Mouse (Mus musculus) layer of hippocampus, postnatal 14 days (tissue): ENCODE results near the gene Ccdc157. TPM values are rescaled to one million over a fixed set of nuclear protein-coding genes. Genes with fewer than 3 reads are reported as not detected.
"Not testable (repeated sequence)": the region's sequence is repeated elsewhere in the genome, so short reads cannot be mapped to it uniquely, and the experiment has no call there.

Experiments
- DNase-seq, 2 experiments: peaks; one replicate each; pipeline ENCODE4 v3.0.0; 2021 to 2022; ENCODE audit warnings: low spot score in 2 of 2, mixed read lengths in 1 of 2
- microRNA-seq, 2 experiments: library from miRNA; unstranded; fragments of <30 nt; microRNA quantifications; one replicate each; pipeline ENCODE4 v1.2.0; 2021
- total RNA-seq, 2 experiments: library from RNA; stranded (reverse); gene quantifications; 2 replicates each; pipeline ENCODE4 v1.2.3; 2021

The Ccdc157 gene
- total RNA-seq, 2 experiments from 2014 or later = 13.0 to 13.1 TPM

DNA sequence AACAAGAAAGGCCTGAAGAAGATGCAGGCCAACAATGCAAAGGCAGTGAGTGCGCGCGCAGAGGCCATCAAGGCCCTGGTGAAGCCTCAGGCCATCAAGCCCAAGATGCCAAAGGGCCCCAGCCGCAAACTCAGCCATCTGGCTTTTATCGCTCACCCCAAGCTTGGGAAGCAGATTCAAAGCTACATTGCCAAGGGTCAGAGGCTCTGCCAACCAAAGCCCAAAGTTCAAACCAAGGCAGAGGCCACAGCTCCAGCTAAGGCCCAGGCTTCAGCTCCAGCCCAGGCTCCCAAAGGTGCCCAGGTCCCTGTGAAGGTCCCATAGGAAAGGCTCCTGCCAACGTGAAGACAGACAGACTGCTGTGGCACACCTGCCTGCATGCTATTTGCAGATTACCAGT is 52.2 kb downstream of the Ccdc157 start:
- not testable (repeated sequence) for DNase-seq

DNA sequence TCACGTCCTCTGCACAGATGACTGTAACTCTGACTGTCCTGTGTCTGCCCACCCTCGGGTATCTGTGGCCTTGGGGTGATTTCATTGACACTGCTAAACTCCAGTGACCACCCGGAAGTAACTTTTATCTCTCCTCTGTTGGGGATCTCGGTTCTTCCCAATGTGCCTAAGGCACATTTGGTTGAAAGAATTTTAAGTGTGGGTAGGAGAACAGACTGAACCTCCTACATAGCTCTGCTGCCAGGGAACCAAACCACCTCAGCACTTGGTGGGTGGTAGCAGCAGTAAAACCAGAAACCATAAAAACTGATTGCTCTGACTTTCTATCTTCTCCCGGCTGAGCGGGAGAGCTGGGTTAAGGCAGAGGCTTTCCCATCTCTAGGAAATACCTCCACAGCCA is 54.6 kb downstream of the Ccdc157 start:
- peak in 1 of 2 experiments; percentile 68 for DNase-seq

DNA sequence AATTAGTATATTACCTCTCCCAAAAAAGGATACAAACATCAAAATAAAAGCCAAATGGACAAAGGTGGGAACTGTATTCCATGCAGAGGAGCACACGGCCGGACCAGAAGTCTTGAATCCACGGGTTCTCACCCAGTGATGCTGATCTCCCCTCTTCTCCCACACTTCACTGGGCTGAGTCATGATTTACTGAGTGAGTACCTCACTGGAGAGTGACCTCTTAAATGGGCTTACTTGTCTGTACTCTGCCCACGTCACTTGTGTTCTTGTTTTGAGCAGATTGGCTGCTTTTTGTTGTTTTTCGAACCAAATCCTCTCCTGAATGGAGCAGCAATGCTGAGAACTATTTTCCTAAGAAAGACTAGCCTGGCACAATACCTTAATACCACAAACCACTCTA is 55.1 kb downstream of the Ccdc157 start:
- DNase-seq = no peak

DNA sequence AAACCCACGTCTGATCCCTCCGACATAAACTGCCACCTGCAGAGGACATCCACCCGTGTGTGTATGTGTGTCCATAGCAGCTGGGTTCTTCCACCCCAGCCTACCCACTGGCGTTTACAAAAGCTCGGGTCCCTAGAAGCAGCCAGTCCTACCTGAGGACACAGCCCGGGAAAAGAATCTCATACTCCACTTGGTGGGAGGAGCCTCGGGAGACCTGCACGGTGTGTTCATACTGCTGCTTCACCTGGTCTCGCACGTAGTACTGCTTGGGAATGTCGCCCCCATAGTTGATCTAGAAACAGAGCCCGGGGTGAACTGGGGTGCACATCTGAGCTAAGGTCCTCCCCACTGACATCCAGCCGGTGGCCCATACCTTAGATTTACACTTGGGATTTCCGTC is 56.6 kb downstream of the Ccdc157 start:
- no peak for DNase-seq

DNA sequence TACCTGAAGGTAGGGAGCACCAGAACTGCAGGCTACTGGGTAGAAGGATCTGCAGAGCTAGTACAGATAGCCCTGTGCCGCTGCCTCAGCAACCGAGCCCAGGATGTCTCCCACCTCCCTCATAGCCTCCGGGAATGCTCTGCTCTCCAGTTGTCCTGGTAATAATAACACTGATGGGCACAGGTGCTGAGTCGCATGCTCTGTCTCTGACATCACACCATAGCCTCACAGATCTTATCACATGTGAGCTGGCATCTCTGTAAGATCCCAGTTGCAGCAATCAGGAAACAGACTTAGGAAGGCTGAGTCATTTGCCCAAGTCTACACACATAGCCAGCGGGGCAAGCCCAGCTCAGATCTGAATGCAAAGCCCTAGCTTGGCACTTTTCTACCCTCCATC is 58.2 kb downstream of the Ccdc157 start:
- DNase-seq = no peak

DNA sequence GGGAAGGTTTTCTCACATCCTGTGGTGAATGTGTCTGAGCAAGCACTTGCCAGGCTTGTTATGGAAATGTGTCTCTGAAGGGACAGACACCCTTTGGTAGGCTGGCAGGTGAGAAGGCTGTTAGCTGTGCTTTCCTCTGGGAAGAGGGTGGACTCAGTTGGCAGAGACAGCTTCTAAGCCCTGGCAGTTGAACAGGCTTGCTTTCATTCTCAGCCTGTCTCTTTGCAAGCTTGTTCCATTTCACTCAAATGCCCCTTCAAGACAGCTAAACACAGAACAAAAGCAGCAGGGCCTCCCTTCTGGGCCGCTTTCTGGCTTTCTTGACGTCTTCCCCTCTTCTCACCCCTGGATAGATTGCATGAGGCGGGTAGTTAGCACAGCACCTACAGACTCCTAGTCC is 60.6 kb downstream of the Ccdc157 start:
- DNase-seq = peak; percentile 48 to 62

DNA sequence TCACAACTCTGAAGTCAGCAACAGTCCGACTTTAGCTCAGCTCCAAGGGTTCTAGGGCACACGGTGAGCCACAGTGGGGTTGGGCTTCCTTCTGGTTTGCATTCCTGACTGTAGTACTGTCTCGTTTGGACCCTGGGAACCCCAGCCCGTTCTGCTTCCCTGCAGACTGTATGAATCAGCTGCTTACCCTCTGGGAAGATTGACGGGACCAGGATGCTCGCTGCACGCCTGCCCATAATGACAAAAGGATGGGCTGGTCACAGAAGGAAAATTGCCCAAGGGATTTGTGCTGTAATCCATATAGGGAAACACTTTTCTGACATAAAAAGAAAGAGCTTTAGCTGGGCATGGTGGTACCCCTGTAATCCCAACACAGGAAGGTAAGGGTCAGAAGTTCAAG is 61.3 kb downstream of the Ccdc157 start:
- DNase-seq = no peak

DNA sequence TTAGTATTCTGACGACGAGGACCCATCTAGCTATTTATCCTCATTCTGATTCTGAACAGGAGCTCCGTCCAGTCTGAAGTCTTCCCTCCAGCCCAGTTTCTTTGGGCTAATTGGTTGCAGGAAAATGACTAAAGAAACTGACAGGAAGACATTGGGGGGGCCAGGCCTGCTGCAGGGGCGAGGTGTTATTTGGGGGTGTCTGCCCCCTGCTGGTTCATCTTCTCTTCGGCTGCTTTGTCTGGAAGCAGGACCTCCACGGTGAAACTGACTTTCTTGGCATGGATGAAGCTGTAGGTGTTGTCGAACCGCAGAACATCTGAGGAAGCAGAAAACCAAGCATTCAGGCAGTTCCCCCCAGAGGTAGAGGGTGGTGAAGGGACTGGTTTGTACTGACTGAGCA is 62.0 kb downstream of the Ccdc157 start:
- no peak for DNase-seq

DNA sequence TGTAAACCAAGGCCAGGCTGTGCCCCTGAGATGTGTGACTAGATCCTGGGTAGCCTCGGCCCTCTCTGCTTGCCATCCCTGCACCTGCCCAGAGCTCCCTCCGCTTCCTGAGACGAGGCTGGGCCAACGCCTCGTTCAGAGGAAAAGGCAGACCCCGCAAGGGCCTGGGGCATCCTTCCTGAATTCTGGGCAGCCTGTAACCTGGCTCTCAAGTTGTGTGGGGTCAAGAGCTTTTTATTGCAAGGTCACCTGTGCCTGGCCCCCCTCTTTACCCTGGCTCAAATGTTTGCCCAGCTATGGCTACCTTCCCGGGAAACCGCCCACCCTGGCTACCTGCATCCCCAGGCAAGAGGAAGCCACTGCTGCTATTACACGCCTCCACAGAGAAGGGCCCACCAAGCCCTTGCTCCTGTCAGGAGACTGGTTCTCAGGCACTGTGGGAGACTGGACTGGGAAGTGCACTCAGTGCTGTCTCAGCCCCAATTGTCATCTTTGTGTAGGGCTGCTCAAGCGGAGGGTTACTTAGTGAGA is 62.9 kb downstream of the Ccdc157 start:
- DNase-seq = no peak

DNA sequence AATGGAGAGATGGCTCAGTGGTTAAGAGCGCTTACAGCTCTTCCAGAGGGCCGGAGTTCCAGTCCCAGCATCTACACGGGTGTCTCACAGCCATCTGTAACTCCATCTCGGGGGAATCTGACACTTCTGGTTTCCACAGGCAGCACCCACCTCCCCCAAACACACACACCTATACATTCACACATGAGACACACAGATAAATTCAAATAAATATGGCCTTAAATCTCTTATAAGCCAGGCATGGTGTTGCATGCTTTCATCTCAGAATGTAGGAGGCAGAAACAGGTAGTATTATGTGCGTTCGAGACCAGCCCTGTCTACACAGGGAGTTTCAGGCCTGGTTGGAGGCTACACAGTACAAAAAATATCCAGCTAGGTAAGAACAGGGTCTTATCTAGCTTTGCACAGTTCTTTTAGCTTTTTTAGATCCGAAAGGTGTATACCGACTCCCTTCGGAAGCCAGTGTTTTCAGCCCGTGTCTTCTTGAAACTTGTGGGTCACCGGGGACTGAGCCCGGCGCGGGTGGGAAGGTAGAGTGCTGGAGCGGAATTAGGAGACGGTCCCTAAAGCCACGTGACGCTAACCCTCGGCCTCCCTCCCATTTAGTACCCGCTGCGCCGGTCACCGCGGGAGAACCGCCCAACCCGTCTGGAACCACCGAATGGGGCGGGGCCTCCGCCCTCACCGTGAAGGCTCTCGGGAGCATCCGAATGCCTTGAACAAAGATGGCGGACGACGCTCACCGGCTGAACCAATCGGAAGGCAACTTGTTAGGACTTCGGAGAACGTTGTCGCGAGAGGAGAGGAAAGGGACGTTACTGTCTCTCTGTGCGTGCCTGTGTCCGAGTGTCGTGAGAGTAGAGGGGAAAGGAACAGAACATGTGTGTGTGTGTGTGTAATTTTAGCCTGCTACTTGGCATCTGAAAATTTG is 63.8 kb downstream of the Ccdc157 start:
- DNase-seq = peak; percentile 98 to 99

DNA sequence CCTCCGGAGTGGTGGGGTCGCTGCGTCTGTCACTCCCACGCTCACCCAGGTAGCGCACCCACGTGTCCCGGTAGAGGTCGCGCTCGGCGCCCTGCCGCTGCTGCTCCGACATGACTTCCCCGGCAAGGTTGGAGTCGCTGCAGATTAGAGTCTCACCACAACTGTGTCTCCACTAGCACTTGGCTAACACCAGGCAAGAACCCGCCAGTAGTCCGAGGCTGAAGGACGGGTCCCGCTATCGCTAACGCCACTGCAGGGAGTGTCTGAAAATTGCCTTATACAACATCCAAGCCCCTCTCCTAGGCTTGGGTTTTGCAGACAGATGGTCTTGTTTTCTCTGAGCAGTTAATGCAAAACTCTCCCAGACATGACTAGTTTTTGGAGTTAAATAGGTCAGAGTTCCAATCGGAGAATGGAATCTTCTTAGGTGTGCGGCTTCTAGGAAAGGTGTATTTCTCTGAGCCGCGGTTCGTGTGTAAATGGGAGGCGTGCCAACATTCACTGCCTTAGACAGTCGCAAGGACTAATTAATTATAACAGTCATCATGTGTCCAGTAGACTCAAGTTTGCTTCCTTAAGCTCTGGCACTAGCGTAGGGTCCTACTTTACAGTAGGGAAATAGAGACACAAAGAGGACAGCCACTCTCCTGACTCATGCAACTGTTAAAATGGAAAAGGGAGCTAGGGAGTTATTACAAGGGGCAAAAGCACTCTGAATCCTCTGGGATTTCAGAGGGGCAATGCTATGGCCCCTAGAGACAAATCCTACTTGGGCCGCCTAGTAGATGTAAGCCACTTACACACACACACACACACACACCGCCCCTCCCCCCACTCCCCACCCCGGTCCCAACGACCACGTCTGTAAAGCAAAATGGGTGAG is 64.7 kb downstream of the Ccdc157 start, which contains the start of gene Mtfp1:
Gene Mtfp1 (minus strand): TSS at position 275 of the 883 bp plus-strand sequence.
- DNase-seq = peak; percentile 60 to 73

DNA sequence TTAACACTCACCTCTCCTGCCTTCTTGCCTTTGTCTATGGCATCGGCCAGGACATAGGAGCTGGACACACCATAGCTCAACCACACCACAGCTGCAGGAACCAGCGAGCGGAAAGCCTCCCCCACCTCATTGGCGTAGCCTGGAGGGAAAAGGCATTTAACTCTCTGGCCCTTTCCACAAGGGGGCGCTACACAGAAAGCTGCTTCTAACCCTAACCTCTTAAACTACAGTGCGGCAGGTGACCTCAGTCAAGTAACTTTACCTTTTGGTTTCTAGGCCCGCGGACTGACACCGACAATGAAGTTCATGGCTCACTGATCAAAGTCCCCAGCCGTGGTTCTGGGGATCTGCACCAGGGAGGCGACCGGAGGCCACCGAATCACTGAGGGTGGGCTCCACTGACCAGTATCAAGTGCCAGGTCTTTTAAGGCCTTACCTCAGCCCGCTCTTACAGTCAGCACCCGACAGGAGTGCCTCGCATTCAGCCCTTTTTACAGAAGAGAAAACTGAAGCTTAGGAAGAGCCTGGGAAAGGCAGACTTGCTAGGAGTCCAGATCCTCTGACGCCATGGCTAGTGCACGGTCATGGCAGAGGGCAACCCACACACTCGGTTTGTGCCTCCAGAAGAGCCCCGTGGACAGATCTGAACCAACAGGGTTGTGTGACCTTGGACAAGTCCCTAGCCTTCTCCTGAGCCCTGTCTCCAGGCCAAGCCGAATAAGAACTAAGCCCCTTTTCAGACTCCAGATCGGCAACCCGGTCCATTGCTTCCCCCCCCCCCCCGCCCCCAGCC is 65.5 kb downstream of the Ccdc157 start:
- DNase-seq = peak; percentile 70

DNA sequence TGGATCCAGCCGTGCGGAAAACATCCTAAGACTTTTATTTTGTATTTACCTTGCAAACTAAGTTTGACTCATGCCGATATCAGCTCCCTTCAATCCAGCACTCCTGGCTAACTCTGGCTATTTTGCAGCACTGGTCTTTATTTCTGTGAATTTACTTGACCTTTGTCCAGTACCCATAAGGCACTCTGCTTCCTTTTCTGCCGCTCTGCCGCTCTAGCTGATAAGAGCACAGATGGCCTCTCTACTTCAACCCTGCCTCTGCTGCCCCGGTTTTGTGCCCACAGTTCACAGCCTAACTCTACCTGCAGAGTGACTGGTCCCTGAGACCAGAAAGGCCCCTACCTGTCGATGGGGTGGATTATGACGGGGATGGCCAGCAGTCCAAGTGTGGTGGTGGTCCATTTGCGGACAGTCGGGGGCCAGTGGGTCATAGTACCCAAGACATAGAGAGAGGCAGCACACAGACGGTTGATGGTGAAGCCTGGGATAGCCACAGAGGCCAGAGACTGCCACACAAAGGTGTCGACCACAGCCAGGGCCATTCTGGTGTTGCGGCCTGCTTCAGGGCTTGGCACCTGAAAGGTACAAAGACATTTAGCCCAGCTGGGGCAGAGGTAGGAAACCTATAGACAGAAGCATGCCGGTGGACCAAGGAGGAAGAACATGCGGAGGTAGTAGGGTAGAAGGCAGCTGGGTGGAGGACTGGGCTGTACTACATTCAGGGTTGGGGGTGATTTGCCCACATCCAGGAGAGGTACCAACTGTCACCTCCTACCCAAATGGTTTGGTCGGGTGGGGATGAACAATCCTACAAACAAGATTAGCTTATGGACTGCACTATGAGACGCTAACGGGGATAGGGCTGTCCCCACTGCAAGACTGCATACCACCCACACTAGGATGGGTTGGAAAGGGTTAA is 66.4 kb downstream of the Ccdc157 start:
- DNase-seq = peak in 1 of 2 experiments; percentile 48

Small RNAs within 50 kb of the gene (microRNA-seq; reads per million reads assigned to microRNA genes)
- gene Mir3060 = 0.57 to 1.8 reads per million in 2 experiments

Other genes starting within 250 kb of the Ccdc157 start
- gene Slc35e4, start 245.6 kb downstream of the Ccdc157 start, total RNA-seq = 10 to 100 TPM; 21.9 to 22.3 TPM
- 10 to 100 TPM; 17.6 to 20.3 TPM for gene Tcn2, start 228.1 kb downstream of the Ccdc157 start, total RNA-seq
- 10 to 100 TPM; 39.6 to 40.9 TPM for gene Pes1, start 196.3 kb downstream of the Ccdc157 start, total RNA-seq
- not detected for gene 4930556J24Rik, start 183.5 kb downstream of the Ccdc157 start, total RNA-seq
- gene Gal3st1, start 176.7 kb downstream of the Ccdc157 start, total RNA-seq = 10 to 100 TPM; 20.4 to 23.0 TPM
- under 1 TPM in 1 of 2 experiments, not detected in 1; 0.55 TPM for gene Sec14l4, start 128.8 kb downstream of the Ccdc157 start, total RNA-seq
- 1 to 10 TPM; 3.1 TPM for gene Sec14l3, start 95.5 kb downstream of the Ccdc157 start, total RNA-seq
- gene Mtfp1, start 64.8 kb downstream of the Ccdc157 start, total RNA-seq = 100 to 1,000 TPM in 1 of 2 experiments, 10 to 100 TPM in 1; 95.0 to 100 TPM
- 10 to 100 TPM; 43.2 to 44.3 TPM for gene Sec14l2, start 36.9 kb downstream of the Ccdc157 start, total RNA-seq
- gene Rnf215, start 25.1 kb downstream of the Ccdc157 start, total RNA-seq = 10 to 100 TPM; 34.4 to 38.2 TPM
- gene Sf3a1, start 57 bp upstream of the Ccdc157 start, total RNA-seq = 10 to 100 TPM; 68.8 to 72.5 TPM
- 10 to 100 TPM; 29.4 to 30.6 TPM for gene Tbc1d10a, start 26.5 kb upstream of the Ccdc157 start, total RNA-seq
- gene Castor1, start 57.9 kb upstream of the Ccdc157 start, total RNA-seq = 1 to 10 TPM; 6.3 to 9.1 TPM
- gene Osm, start 76.1 kb upstream of the Ccdc157 start, total RNA-seq = not detected
- under 1 TPM; 0.69 to 0.78 TPM for gene Lif, start 97.3 kb upstream of the Ccdc157 start, total RNA-seq